ENCODE assay signal across 10 mouse cellular contexts in the genomic region with DNA sequence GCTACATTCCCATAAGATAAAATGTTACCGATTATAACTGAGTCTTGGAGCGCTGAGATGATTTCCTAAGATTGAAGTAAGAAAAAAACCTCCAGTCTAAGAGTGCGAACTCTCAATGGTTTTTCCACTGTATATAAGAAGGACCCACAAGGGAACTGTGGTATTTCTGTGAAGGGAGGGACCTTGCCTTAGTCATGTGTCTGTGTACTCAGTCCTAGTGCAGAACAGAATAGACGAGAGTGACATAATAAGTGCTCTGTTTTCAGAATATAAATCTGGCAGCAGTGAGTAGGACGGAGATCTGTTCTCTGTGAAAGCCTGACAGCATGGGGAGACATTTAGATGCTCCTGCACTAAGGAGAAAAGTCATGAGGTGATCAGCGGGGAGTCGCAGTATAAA.
DNase-seq lines count a peak whose midpoint lies in the region; ATAC-seq and TF ChIP-seq lines count a peak whose summit lies in the region.
"Had no signal": no experiment of that assay in that cellular context is flagged by ENCODE, and none has a peak within 500 bp of the region (broad histone marks: within the 10 kb centered on the region; RNA-seq: fewer than 3 reads in every experiment).

No protein-coding gene starts in this region.

- TF ChIP-seq EP300 in stomach, postnatal 0 days (optimal IDR thresholded peaks at IDR 0.05) = no peak

- no peak for TF ChIP-seq CTCF in midbrain, postnatal 0 days (IDR thresholded peaks at IDR 0.05)
- TF ChIP-seq CTCF in stomach, postnatal 0 days (IDR thresholded peaks at IDR 0.05; ENCODE audit: low read depth) = no peak

- H3K9ac ChIP-seq in forebrain, embryonic 13.5 days = no peak overlapping the region
- no peak overlapping the region for H3K9ac ChIP-seq in forebrain, embryonic 12.5 days
- no peak overlapping the region for H3K9ac ChIP-seq in intestine, embryonic 14.5 days (ENCODE audit: low read length)
- no peak overlapping the region for H3K9ac ChIP-seq in intestine, embryonic 15.5 days
- no peak overlapping the region for H3K9ac ChIP-seq in midbrain, postnatal 0 days (replicated peaks; ENCODE audit: low read length, poor library complexity, severe bottlenecking)
- no peak overlapping the region for H3K9ac ChIP-seq in midbrain, embryonic 13.5 days (replicated peaks)
- no peak overlapping the region for H3K9ac ChIP-seq in stomach, postnatal 0 days (ENCODE audit: low read length)
- H3K9ac ChIP-seq: liver, embryonic 12.5 days had no signal

- peak; percentile 43 for DNase-seq in intestine, embryonic 14.5 days (ENCODE audit: low spot score)
- no peak for DNase-seq in midbrain, postnatal 0 days (ENCODE audit: low spot score)
- DNase-seq in stomach, postnatal 0 days (ENCODE audit: low spot score) = no peak
- no peak for DNase-seq in spleen, postnatal 14 days (ENCODE audit: low spot score in 2 of 2)

- no peak overlapping the region for H3K4me3 ChIP-seq in forebrain, embryonic 13.5 days
- no peak overlapping the region for H3K4me3 ChIP-seq in forebrain, embryonic 12.5 days (replicated peaks)
- no peak overlapping the region for H3K4me3 ChIP-seq in intestine, embryonic 14.5 days (ENCODE audit: low read depth, low read length)
- H3K4me3 ChIP-seq in intestine, embryonic 15.5 days (replicated peaks) = no peak overlapping the region
- H3K4me3 ChIP-seq in midbrain, postnatal 0 days (ENCODE audit: low read depth, low read length) = no peak overlapping the region
- H3K4me3 ChIP-seq in midbrain, embryonic 13.5 days (replicated peaks) = no peak overlapping the region
- no peak overlapping the region for H3K4me3 ChIP-seq in stomach, postnatal 0 days (ENCODE audit: low read depth, low read length)
- H3K4me3 ChIP-seq: liver, embryonic 12.5 days had no signal

- no peaks in the 10 kb centered on the region for H3K9me3 ChIP-seq in forebrain, embryonic 13.5 days (replicated peaks)
- H3K9me3 ChIP-seq in forebrain, embryonic 12.5 days = no peaks in the 10 kb centered on the region
- no peaks in the 10 kb centered on the region for H3K9me3 ChIP-seq in intestine, embryonic 14.5 days (ENCODE audit: control insufficient read depth, low read length)
- no peaks in the 10 kb centered on the region for H3K9me3 ChIP-seq in intestine, embryonic 15.5 days
- no peaks in the 10 kb centered on the region for H3K9me3 ChIP-seq in midbrain, postnatal 0 days (ENCODE audit: low read length)
- H3K9me3 ChIP-seq in midbrain, embryonic 13.5 days = 0 out of 2 replicates have a peak, but pooled peaks cover 3% of the 10 kb centered on the region
- no peaks in the 10 kb centered on the region for H3K9me3 ChIP-seq in stomach, postnatal 0 days (ENCODE audit: control insufficient read depth, low read length)
- H3K9me3 ChIP-seq: liver, embryonic 12.5 days had no signal

- 74% methylated on average over 7 of the region's 7 CpGs for WGBS in forebrain, embryonic 13.5 days
- 75% methylated on average over 7 of the region's 7 CpGs for WGBS in forebrain, embryonic 12.5 days
- WGBS in intestine, embryonic 14.5 days = 40% methylated on average over 7 of the region's 7 CpGs
- WGBS in intestine, embryonic 15.5 days = 53% methylated on average over 7 of the region's 7 CpGs
- WGBS in midbrain, postnatal 0 days = 53% methylated on average over 7 of the region's 7 CpGs
- WGBS in midbrain, embryonic 13.5 days = 57% methylated on average over 7 of the region's 7 CpGs
- WGBS in stomach, postnatal 0 days = 45% methylated on average over 7 of the region's 7 CpGs

- no peaks in the 10 kb centered on the region for H3K27me3 ChIP-seq in forebrain, embryonic 13.5 days
- H3K27me3 ChIP-seq in forebrain, embryonic 12.5 days = no peaks in the 10 kb centered on the region
- H3K27me3 ChIP-seq in intestine, embryonic 14.5 days (replicated peaks; ENCODE audit: control insufficient read depth, insufficient read depth, low read length) = no peaks in the 10 kb centered on the region
- no peaks in the 10 kb centered on the region for H3K27me3 ChIP-seq in intestine, embryonic 15.5 days (replicated peaks)
- H3K27me3 ChIP-seq in midbrain, postnatal 0 days (ENCODE audit: insufficient read depth, low read length) = no peaks in the 10 kb centered on the region
- no peaks in the 10 kb centered on the region for H3K27me3 ChIP-seq in midbrain, embryonic 13.5 days
- no peaks in the 10 kb centered on the region for H3K27me3 ChIP-seq in stomach, postnatal 0 days (ENCODE audit: control insufficient read depth, insufficient read depth, low read length)
- H3K27me3 ChIP-seq: liver, embryonic 12.5 days had no signal

- 0 out of 2 replicates have a peak, but pooled peaks cover 11% of the 10 kb centered on the region for H3K36me3 ChIP-seq in forebrain, embryonic 13.5 days (ENCODE audit: poor library complexity, severe bottlenecking)
- peaks cover 8% of the 10 kb centered on the region; the same call in 1 of the 2 replicates for H3K36me3 ChIP-seq in forebrain, embryonic 12.5 days (replicated peaks)
- no peaks in the 10 kb centered on the region for H3K36me3 ChIP-seq in intestine, embryonic 14.5 days (ENCODE audit: control insufficient read depth, insufficient read depth, low read length)
- no peaks in the 10 kb centered on the region for H3K36me3 ChIP-seq in intestine, embryonic 15.5 days
- H3K36me3 ChIP-seq in midbrain, postnatal 0 days (ENCODE audit: insufficient read depth, low read length) = no peaks in the 10 kb centered on the region
- peaks cover 8% of the 10 kb centered on the region for H3K36me3 ChIP-seq in midbrain, embryonic 13.5 days
- H3K36me3 ChIP-seq in stomach, postnatal 0 days (ENCODE audit: control insufficient read depth, insufficient read depth, low read length) = no peaks in the 10 kb centered on the region
- H3K36me3 ChIP-seq: liver, embryonic 12.5 days had no signal

- 0 out of 2 replicates have a peak, but pooled peaks cover 3% of the 10 kb centered on the region for H3K4me1 ChIP-seq in forebrain, embryonic 13.5 days
- H3K4me1 ChIP-seq in forebrain, embryonic 12.5 days = no peaks in the 10 kb centered on the region; the same call in 1 of the 2 replicates
- no peaks in the 10 kb centered on the region for H3K4me1 ChIP-seq in intestine, embryonic 14.5 days (replicated peaks; ENCODE audit: control insufficient read depth, insufficient read depth, low read length)
- 0 out of 2 replicates have a peak, but pooled peaks cover 2% of the 10 kb centered on the region for H3K4me1 ChIP-seq in intestine, embryonic 15.5 days (replicated peaks)
- no peaks in the 10 kb centered on the region for H3K4me1 ChIP-seq in midbrain, postnatal 0 days (ENCODE audit: insufficient read depth, low read length)
- 0 out of 2 replicates have a peak, but pooled peaks cover 2% of the 10 kb centered on the region for H3K4me1 ChIP-seq in midbrain, embryonic 13.5 days (replicated peaks)
- no peaks in the 10 kb centered on the region; the same call in 1 of the 2 replicates for H3K4me1 ChIP-seq in stomach, postnatal 0 days (replicated peaks; ENCODE audit: control insufficient read depth, insufficient read depth)
- H3K4me1 ChIP-seq: liver, embryonic 12.5 days had no signal

- ATAC-seq in forebrain, embryonic 13.5 days = peak; percentile 79
- no peak for ATAC-seq in forebrain, embryonic 12.5 days (ENCODE audit: low FRiP score)
- no peak for ATAC-seq in intestine, embryonic 14.5 days (replicated peaks; ENCODE audit: low FRiP score, low TSS enrichment, low read depth)
- no peak for ATAC-seq in intestine, embryonic 15.5 days
- ATAC-seq in midbrain, postnatal 0 days (ENCODE audit: low FRiP score) = peak; percentile 41; the same call in 1 of the 2 replicates
- ATAC-seq in midbrain, embryonic 13.5 days = no peak
- ATAC-seq in stomach, postnatal 0 days (ENCODE audit: low FRiP score, low TSS enrichment) = peak; percentile 49; the same call in 1 of the 2 replicates
- ATAC-seq: activated CD4-positive, CD25-positive, alpha-beta regulatory T cell, adult 4 months; liver, embryonic 12.5 days had no signal

- no peak overlapping the region for H3K27ac ChIP-seq in forebrain, embryonic 13.5 days
- no peak overlapping the region for H3K27ac ChIP-seq in forebrain, embryonic 12.5 days
- H3K27ac ChIP-seq in intestine, embryonic 14.5 days (ENCODE audit: low read depth) = no peak overlapping the region
- H3K27ac ChIP-seq in intestine, embryonic 15.5 days = no peak overlapping the region
- H3K27ac ChIP-seq in midbrain, postnatal 0 days (ENCODE audit: low read depth, low read length) = no peak overlapping the region
- no peak overlapping the region for H3K27ac ChIP-seq in midbrain, embryonic 13.5 days
- no peak overlapping the region for H3K27ac ChIP-seq in stomach, postnatal 0 days (replicated peaks)
- H3K27ac ChIP-seq: liver, embryonic 12.5 days had no signal

- no peak overlapping the region for H3K4me2 ChIP-seq in forebrain, embryonic 13.5 days
- H3K4me2 ChIP-seq in forebrain, embryonic 12.5 days = no peak overlapping the region
- no peak overlapping the region for H3K4me2 ChIP-seq in intestine, embryonic 14.5 days (ENCODE audit: low read length)
- H3K4me2 ChIP-seq in intestine, embryonic 15.5 days (replicated peaks) = no peak overlapping the region
- no peak overlapping the region for H3K4me2 ChIP-seq in midbrain, postnatal 0 days (ENCODE audit: low read depth, low read length, poor library complexity, severe bottlenecking)
- H3K4me2 ChIP-seq in midbrain, embryonic 13.5 days (replicated peaks) = no peak overlapping the region
- H3K4me2 ChIP-seq in stomach, postnatal 0 days (replicated peaks; ENCODE audit: low read depth) = no peak overlapping the region
- H3K4me2 ChIP-seq: liver, embryonic 12.5 days had no signal

Comparison
In these comparisons a context has a peak if more than half of its experiments do, and no peak if none do; other contexts are left out.
1. ATAC-seq: peak in forebrain, embryonic 13.5 days (single experiment), midbrain, postnatal 0 days (single experiment) and stomach, postnatal 0 days (single experiment); none in forebrain, embryonic 12.5 days (single experiment), intestine, embryonic 14.5 days (single experiment), intestine, embryonic 15.5 days (single experiment) and midbrain, embryonic 13.5 days (single experiment).